Mouse (Mus musculus) kidney, adult 2 months (tissue): ENCODE data around the gene Gm49395.

Experiments
- CTCF ChIP-seq: fragments of 200-500 bp; conservative IDR thresholded peaks from 2 replicates; pipeline ENCODE4 v1.5.1; 2011; ENCODE audit warnings: low read depth, mild to moderate bottlenecking, control low read depth, low read length, moderate library complexity, mixed read lengths; ENCODE audit not compliant: insufficient read depth, insufficient read length
- POLR2A ChIP-seq: fragments of 200-500 bp; IDR thresholded peaks from one replicate; pipeline ENCODE4 v1.6.1; 2011; ENCODE audit warnings: low read depth, low read length, control low read depth

DNA sequence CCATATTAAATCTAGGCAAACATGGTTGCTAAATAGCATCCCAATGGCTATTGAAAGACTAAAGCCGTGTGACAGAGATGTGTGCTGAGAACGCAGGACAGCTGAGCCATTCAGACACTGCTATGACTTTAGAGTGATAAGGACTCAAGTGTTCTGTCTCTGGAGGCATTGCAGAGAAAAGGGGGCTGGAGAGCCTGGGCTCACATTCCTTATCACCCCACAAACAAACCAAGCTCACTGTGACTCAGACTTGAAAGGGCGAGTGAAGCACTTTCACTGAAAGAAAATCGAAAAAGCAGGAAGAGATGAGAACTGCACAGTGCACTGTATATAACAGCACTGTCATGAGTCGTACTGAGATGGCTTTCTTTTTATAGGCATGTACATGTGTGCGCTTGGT lies 96.4 kb downstream of the Gm49395 start:
- TF ChIP-seq CTCF = no peak
- TF ChIP-seq POLR2A = no peak
